Mouse (Mus musculus): ENCODE results near the gene Anp32e.

DNA sequence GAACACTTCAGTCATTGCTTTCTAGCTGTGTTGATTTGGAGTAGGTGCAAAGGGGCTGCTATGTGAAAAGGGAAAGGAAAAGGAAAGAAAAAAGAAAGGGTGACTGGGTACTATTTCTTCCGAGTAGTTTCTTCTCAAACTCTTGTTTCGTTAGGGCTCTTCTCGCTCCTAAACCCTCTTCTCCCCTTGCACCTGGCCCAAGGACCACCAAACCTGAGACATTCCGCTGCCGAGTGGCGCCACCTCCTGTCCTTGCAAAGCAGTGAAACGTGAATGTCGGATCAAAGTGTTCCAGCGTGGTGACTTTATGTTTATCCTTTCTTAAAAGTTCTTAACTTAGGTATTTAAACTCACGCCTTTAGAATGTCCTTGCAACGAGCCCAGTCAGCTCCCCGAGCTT is 22.2 kb upstream of the Anp32e start:
- TF ChIP-seq CTCF (IDR thresholded peaks at IDR 0.05) (peak; percentile 93), EP300 (IDR thresholded peaks at IDR 0.05) (no peak)

Data from lung, postnatal 0 days (tissue).